Mouse (Mus musculus) hindlimb bud, embryonic 11.5 days (tissue): Measurements from ENCODE around the gene Ankrd13d.
"Not testable (repeated sequence)": the region's sequence is repeated elsewhere in the genome, so short reads cannot be mapped to it uniquely, and the experiment has no call there.

Experiments used
- DNase-seq: peaks from one replicate; pipeline ENCODE4 v3.0.0-alpha.2; 2012; ENCODE audit warnings: low read depth, low spot score; ENCODE audit errors: extremely low spot score

Gene Ankrd13d

DNA sequence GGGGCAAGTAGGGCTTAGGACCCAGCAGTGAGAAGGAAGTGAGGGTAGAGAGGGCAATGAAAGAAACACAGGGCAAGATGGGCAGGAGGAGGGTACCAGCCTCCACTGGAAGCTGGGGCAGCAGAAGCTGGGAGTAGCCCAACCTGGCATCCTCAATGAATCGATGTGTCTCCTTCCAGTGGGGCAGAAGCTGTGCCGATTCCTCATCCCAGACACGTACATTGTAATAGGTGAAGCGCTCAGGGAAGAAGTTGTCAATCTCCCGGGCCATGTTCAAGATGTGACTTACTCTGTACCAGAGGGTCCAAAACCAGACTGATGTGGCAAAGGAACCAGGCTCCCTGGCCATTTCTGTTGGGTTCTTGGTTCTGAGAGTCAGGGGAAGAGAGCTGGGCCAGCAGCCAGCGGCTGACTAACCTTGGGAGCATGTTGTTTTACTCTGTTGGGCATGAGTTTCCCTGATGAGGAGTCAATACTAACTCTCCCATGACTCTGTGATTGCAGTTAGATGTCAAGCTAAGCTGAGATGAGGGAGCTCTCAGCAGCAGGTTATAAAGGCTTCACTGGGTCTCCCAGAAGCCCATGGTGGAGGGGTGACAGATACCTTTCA lies 18.7 kb downstream of the Ankrd13d start:
- no peak for DNase-seq

DNA sequence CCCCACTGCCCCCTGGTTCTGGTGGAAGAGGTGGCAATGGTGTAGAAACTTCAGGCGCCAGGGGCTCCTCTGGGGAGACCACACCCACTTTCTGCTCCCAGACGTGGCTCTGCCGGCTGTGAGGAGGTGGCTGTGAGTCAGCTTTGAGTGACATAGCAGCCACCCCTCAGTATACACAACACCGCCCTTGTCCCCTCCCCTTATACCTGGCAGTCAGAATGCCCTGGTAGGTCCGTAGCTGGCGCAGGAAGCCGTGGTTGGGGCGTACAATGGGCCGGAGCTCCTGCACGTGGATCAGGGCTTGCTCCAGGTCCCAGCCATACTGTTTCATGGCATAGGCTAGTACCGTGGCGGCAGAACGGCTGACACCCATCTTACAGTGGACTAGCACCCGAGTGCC lies 19.2 kb downstream of the Ankrd13d start:
- DNase-seq = no peak

DNA sequence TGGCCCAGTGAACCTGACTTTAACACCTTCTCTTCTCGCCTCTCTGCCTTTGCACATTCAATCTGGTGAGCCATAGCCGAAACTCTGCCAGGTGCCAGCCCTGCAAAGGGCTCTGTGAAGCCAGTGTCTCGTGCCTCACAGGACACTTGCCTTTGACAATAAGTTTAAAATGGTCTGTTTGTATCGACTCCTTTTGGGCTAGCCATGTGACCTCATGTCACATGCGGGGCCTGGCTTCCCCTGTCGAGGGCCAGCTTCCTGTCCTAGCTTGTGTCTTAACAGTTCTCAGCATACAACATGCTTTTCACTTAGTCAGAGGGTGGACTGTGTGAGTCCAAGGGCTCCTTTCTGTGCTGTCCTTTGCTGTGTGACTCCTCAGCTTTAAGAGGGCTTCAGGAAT lies 20.2 kb downstream of the Ankrd13d start:
- DNase-seq = no peak

DNA sequence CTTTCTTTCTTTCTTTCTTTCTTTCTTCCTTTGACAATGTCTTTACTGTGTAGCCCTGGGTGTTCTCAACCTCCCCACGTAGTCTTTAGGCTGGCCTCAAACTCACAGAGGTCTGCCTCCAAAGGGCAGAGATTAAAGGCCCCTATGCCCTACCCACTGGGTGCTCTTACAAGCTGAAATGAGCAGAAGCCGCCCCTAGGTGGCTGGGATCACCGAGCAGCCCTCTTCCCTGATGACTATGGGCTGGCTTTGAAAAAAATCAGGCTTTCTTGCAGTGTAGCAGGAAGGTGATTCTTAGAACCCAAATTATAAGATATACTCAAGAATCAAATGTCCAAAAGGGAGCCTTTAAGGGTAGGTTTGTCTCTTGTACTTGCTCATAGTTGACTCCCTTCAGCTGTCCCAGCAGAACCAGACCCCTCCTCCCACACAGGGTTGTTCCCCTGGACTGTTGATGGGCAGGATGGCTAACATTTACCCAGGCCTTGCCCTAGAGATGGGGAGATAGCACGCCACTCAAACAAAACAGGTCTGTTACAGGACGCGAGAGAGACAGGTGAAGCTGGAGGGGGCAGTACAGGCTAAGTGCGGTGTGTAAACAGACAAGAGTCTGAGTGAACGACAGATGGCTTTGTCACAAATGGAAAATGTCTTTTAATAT lies 21.8 kb downstream of the Ankrd13d start:
- DNase-seq = no peak

DNA sequence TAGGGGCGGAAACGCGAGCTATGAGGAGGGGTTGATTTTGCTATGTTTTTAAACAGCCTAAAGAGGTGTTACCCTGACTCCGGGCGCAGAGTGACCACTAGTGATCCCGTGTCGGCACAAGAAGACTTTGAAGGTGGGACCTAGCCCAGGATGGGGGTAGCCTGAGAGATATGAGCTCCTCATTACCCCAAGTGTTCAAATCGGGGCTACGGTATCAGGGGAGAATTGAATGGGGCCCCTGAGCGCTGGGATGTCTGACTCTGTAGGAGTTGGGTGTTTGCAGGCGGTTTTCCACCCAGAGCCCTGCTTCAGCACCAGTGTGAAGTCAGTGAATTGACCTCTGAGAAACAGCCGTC lies 25.1 kb downstream of the Ankrd13d start:
- DNase-seq = no peak

DNA sequence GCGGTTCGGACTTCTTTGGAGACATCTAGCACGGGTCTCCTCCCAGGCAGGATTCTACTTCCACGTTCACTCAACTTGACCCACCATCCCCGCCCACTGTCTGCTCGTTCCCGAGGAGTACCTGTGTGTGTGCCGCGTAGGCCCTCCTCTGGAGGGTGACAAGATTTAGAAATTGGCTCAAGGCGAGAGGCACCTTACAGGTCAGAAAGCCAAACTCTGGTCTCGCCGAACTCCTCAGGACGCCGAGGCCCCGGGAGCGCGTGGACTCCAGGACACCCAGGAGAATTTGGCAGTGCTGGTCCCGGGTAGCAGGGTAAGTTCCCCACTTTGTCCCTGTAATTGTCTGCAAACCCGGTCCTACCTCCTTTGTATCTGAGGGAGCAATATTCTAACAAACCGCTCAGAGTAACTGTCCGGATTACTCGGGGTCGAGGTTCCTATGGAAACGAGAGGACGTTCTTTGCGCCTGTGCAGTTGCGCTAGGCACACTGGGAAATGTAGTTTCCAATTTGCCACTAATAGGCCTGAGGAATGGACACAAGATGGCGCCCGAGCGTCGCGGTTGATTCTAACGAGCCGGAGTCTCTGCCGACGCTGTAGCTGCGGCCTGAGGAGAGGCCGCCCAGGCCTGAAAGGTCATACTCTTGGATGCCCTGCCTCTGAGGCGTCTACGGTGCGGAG lies 25.6 kb downstream of the Ankrd13d start:
- peak; percentile 94 for DNase-seq

DNA sequence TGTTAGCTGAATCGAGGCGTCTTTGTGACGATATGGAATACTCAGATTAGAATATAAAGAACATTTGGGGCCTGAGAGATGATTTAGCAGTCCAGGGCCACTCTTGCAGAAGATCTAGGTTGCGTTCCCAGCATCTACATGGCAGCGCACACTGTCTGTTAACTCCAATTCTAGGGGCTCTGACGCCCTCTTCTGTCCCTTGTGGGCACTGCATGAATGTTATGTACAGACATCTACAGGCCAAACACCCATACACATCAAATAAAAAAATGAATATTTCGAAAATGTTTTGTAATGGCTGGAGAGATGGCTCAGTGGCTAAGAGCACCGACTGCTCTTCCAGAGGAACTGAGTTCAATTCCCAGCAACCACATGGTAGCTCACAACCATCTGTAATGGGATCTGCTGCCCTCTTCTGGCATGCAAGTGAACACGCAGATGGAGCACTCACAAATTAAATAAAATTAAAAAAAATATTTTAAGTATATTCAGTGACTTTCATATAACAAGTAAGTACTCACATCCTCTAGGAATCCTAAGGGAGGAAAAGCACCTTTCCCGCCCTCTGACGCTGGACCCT lies 27.3 kb downstream of the Ankrd13d start:
- DNase-seq = no peak

DNA sequence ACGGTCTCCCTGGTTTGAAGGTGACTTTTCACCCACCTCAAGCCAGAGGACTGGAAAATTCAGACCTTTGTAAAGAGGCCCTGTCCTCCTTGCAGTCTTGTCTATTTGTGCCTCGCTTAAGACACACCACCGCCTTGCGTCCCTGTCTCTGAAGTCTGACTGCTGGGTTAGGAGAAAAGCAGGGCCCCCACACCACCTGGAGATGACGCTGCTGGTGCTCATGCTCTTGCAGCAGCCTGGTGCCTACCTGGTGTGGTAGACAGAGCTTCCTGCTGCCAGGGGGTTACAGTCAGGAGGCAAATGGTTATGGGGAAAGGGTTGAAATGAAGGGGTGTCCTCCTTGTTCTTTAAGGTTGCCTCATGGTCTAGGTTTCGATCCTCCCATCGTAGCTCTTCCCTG lies 28.7 kb downstream of the Ankrd13d start:
- DNase-seq = no peak

DNA sequence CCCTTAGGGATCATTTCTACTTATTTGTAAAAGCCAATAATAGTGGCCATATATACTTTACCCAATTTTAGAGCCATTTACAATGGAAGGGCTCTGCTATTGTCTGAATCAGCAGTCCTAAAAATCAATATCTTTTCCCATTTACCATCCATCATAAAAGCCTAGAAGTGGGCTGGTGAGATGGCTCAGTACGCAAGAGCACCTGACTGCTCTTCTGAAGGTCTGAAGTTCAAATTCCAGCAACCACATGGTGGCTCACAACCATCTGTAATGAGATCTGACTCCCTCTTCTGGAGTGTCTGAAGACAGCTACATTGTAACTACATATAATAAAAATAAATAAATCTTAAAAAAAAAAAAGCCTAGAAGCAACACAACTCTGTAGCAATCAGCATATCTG lies 34.3 kb downstream of the Ankrd13d start:
- not testable (repeated sequence) for DNase-seq

DNA sequence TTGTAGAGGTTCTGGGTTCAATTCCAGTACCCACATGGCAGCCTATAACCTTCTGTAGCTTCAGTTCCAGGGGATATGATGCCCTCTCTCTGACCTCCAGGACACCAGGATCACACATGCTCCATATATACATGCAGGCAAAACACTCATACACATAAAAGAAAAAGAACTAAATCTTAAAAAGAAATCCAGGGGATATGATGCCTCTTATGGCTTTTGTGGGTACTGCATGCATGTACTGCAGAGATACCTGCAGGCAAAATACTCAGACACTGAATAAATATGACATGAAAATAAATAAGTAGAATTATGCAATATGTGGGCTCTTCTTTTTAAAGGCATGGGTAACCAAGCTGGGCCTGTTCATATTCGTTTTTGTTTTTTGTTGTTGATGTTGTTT lies 35.9 kb downstream of the Ankrd13d start:
- DNase-seq = no peak

DNA sequence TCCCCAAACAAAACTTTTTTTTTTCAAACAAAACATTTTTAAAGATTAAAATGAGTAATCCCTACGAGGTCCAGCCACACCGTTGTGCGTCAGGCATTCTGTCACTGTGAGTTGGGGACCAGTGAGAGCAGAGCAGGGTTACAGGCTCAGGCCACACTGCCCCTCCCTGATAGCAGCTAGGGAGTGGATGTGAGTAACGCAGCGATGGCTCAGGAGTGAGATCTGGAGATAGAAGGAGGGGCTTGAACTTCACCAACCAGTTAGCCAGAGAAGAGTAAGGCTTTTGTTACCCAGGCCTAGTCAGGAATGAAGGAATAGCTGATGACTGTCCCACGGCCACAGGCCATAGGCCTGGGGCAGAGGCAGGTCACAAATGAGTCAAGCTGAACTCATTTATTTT lies 38.2 kb downstream of the Ankrd13d start:
- no peak for DNase-seq

DNA sequence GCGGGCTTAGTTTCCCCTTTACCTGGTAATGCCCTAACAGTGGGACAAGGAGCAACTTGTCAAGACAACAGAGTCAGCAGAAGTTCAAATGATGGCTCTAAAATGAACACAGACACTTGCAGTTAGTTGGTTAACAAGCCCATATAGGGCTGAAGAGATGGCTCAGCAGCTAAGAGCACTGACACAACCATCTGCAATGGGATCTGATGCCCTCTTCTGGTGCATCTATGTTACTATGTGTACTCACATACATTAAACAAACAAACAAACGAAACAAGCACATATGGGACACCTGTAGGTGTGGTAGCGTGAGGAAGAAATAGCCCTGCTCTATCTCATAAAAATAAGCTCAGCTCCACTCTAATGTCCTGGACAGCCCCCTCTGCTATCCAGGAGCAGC lies 40.5 kb downstream of the Ankrd13d start:
- DNase-seq = no peak

DNA sequence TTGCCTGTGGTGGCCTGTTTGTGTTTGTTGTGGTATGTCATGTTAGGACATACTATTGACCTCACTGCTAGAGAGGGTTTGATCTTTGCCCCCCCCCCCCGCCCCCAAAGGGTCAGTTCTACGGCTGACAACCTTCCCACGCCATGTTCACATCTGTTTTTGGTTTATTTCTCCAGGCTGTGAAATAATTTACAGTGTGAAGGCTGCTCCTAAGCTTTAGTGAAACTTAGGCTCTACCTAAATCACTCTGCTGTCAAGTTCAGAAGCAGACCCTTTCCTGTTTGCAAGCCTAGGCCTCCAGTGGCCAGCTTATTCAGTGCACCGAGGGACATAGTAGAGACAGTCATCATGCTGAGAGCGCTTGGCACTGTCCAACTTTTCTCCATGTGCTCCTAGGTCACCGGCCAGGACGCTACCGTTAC lies 42.7 kb downstream of the Ankrd13d start:
- no peak for DNase-seq

DNA sequence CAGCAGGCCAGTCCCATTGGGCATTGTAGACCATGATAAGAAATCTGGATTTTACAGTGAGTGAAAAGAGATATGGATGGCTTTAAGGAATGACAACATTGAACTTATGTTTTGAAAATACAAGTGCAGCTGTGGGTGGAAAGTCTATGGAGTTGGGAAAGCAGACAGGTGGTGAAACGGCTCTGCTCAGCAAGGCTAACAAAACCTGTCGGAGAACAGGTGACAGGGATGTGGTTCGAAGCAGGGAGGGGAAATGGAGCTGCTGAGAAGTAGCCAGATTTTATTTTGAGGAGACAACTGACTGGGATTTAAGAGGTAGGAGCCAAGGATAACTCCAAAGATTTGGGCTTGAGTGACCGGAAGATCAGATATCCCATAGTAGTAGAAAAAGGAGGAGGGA lies 48.4 kb downstream of the Ankrd13d start:
- DNase-seq = no peak

DNA sequence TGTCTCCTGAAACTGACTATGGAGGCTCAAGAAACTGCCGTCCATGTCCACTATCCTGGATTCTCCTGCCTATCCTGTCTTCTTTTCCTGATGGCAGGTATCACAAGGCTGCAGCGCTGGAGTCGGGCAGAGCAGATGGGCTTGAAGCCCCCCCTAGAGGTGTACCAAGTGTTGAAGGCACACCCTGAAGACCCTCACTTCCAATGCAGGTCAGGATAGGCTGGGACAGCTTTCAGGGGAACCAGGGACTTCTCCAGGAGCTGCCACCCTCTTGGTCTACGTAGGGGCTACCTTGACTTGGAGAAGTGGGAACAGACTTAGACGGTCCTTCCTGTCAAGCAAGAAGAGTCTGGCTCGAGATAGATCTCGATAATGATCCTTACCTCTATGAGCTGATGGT lies 50.3 kb downstream of the Ankrd13d start:
- no peak for DNase-seq

DNA sequence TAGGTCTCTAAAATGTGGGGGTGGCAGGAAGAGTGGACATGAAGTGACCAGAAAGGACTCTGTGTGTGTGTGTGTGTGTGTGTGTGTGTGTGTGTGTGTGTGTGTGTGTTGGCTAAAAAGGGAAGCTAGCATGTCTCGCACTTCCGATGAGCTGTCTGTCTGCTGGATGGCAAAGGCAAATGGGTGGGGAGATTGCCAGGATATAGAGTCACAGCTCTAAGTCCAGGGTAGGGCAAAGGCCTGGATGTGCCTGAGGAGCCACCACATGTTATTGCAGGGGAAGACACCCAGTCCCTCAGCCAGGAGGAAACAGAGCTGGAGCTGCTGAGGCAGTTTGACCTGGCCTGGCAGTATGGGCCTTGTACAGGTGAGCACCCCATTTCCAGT lies 50.8 kb downstream of the Ankrd13d start:
- DNase-seq = no peak

DNA sequence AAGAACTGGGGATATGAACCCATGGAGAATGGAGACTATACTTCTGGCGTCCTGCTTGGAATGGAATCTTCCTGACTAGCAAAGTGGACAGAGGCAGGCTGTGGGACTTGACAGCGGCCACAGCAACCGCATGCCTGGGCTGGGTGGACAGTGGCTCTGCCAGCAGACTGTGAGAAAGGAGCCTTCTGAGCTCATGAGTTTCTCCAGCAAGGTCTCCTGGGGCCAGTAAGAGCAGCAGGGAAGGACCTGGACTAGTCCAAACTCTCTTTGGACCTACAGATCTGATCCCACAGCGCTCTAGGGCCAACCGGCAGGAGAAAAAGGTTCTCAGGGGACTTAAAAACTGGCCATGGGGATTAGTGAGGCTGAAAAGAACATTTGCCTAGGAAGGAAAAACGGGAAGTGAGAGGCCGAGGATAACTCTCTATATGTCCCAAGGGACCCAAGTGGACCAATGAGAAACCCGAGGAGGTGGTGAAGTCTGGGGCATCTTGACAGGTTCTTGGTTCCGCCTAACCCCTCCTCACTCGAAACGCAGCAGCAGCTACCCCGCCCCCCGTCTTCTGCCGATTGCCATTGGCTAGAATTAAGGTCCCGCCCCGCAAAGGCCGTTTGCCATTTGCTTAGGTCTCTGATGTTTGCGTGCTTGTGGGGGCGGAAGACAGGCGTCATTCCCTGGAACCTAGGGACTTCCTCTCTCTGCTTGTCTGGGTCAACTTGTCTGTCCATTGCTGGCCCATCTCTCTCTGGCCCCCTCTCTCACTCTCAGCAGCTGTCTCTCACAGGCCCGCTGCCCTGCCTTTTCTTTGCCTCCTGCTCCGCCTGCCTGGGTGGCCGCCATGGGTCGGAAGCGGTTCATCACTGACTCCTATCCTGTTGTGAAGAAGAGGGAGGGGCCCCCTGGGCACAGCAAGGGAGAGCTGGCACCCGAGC lies 51.4 kb downstream of the Ankrd13d start, which contains the start of gene Pold4:
TSS of gene Pold4 (plus strand) at position 647 of the 933 bp plus-strand sequence.
- no peak for DNase-seq

DNA sequence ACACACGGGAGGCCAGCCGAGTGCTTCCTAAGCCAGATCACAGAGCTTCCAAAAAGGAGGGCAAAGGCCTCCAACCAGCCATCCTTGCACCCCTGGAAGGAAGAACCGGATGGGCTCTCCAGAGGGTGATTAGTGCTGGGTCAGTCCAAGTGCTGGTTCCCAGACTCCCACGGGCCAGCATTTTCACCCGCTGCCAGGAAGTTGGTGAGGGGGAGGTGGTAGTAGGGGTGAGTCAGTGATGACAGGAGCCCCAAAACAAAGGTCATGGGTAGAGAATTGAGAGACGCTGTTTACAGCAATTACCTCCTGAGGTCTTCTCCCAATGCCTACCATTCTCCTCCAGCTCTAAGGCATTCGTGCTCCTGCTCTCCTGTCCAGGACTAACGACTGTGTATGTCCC lies 52.5 kb downstream of the Ankrd13d start:
- no peak for DNase-seq

DNA sequence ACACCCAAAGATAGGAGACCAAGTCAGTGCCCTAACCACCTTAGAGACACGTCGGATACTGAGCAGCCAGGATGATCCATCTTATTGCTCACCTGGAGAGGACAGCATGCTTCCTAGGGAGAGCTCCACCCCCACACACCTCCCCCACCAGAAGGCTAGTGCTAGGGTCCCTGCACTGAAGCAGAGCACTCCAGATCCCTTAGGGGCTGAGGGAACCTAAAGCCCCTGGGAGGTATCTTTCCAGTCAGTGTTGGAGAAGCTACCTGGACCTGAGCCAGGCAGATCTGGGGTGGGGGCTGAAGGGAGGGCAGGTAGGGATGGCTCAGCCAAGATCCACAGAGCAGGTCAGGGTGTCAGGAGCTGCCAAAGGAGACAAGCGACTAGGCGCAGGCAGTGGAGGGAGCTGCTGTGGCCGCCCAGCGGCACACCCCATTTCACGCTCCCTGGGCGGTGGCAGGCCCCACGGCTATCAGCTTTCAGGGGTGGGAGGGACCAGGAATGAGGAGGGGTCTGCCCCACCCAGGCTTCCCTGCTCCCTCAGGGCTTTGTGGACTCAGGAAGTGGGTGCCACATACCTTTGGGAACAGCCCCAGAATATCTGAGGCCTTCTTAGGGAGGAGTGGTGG lies 53.4 kb downstream of the Ankrd13d start:
- no peak for DNase-seq

DNA sequence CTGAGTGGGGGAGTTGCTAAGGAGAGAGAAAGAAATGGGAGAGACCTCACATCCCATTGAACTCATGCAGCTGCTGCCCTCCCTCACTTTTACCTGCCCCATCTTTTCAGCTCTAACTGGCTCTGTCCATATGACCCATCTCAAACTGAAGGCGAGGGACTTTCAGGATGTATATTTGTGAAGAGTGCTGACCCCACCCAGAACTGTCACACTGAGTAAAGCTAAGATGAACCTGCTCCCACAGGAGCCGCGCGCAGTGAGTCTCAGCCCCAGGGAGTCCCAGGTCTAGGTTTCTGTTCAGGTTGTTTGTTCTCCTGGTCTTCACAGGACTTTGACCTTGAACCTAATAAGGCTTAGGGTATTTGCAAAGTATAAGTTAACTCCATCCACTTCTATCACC lies 54.0 kb downstream of the Ankrd13d start:
- no peak for DNase-seq
